Mouse (Mus musculus) kidney, embryonic 15.5 days (tissue): ENCODE data around the gene Lmbr1l. TPM values are rescaled to one million over a fixed set of nuclear protein-coding genes. Genes with fewer than 3 reads are reported as not detected.

Experiments
- ATAC-seq: fragments of 200-750 bp; cut with Nextera tagmentation; replicated peaks from 2 replicates; pipeline ENCODE4 v1.8.0; 2017; ENCODE audit warnings: moderate TSS enrichment; ENCODE audit not compliant: low FRiP score
- H3K27ac ChIP-seq: fragments of 300-500 bp; sonication (generic); 2 replicates; pipeline ENCODE4 v1.5.1; 2015; ENCODE audit warnings: mild to moderate bottlenecking, inconsistent platforms
- H3K27me3 ChIP-seq: fragments of 300-500 bp; sonication (generic); 2 replicates; pipeline ENCODE4 v1.6.1; 2015; ENCODE audit warnings: inconsistent platforms
- H3K36me3 ChIP-seq: fragments of 300-500 bp; sonication (generic); 2 replicates; pipeline ENCODE4 v1.6.1; 2015; ENCODE audit warnings: inconsistent platforms
- H3K4me1 ChIP-seq: fragments of 300-500 bp; sonication (generic); 2 replicates; pipeline ENCODE4 v1.6.1; 2015; ENCODE audit warnings: inconsistent platforms
- H3K4me2 ChIP-seq: fragments of 300-500 bp; sonication (generic); 2 replicates; pipeline ENCODE4 v1.6.1; 2015; ENCODE audit warnings: moderate library complexity, mild to moderate bottlenecking, inconsistent platforms
- H3K4me3 ChIP-seq: fragments of 300-500 bp; sonication (generic); replicated peaks from 2 replicates; pipeline ENCODE4 v1.5.1; 2015; ENCODE audit warnings: mild to moderate bottlenecking, inconsistent platforms
- H3K9ac ChIP-seq: fragments of 300-500 bp; sonication (generic); 2 replicates; pipeline ENCODE4 v1.6.1; 2015; ENCODE audit warnings: mild to moderate bottlenecking, inconsistent platforms
- H3K9me3 ChIP-seq: fragments of 300-500 bp; sonication (generic); replicated peaks from 2 replicates; pipeline ENCODE4 v1.6.1; 2016; ENCODE audit warnings: inconsistent platforms
- WGBS: fragments of 180-500 bp; shearing (Covaris S2); methylation state at CpG from one replicate; pipeline ENCODE4 v1.1.7; 2015; ENCODE audit warnings: mixed read lengths; 5-methylcytosine and 5-hydroxymethylcytosine counted together
- polyA plus RNA-seq: library from polyadenylated mRNA; unstranded; fragments of >200 nt; fragmentation: Nextera tagmentation; extraction: Ambion mirVana; gene quantifications from 2 replicates; pipeline ENCODE4 v1.2.1, GENCODE M21; 2015

The Lmbr1l gene
- polyA plus RNA-seq, 1 experiment from 2014 or later = 16.4 TPM

- Histone ChIP-seq H3K36me3 (no peaks in the 10 kb centered on the region), H3K4me3 (no peak overlapping the region), H3K4me1 (peaks cover 49% of the 10 kb centered on the region), H3K4me2 (no peak overlapping the region), H3K27me3 (peaks cover 72% of the 10 kb centered on the region), H3K27ac (no peak overlapping the region), H3K9ac (no peak overlapping the region), H3K9me3 (no peaks in the 10 kb centered on the region)
- 60% methylated on average over 4 of the region's 4 CpGs for WGBS
- ATAC-seq = no peak
Observed at GRCm38 (mm10) chr15:98893036-98893435, 25.0 kb downstream of the Lmbr1l start.

DNA sequence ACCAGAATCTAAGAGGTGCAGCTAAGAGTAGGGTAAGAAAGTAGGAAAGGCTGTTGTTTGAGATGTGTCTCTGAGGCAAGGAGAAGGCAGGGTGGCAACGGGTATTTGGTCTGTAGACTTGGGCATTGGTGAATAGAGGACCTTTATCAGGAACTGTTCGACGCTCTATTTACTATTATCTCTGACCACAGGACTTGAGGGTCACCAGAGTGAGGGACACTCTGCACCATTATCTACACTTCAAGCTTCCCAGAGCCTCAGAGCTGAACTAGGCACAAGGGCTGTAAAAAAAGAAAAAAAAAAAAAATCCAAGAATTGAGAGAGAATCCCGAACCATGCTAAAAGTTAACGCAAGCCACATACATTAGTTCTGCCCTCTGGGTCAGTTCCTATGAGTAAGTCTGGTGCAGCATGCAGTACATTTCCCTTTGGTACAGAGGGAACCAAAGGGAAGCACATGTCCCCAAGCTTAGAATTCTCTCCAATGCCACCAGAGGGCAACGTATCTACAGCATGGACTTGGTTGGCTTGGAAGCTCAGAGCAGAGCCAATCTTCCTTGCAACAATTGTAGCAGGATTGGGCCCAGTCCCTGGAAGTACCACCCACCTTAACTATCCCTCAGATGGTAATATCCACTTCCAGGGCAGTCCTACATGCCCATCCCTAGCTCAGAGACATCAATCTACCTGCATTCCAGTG is 26.0 kb downstream of the Lmbr1l start:
- H3K4me3 ChIP-seq = no peak overlapping the region
- H3K27me3 ChIP-seq = peaks cover 62% of the 10 kb centered on the region
- no peaks in the 10 kb centered on the region for H3K36me3 ChIP-seq
- no peak overlapping the region for H3K9ac ChIP-seq
- WGBS = 40% methylated on average over 6 of the region's 6 CpGs
- H3K4me1 ChIP-seq = peaks cover 39% of the 10 kb centered on the region
- H3K27ac ChIP-seq = no peak overlapping the region
- H3K4me2 ChIP-seq = no peak overlapping the region
- H3K9me3 ChIP-seq = no peaks in the 10 kb centered on the region
- ATAC-seq = no peak; the same call in 1 of the 2 replicates

GRCm38 (mm10) chr15:98891198-98891742 is 26.8 kb downstream of the Lmbr1l start:
- Histone ChIP-seq H3K27ac (no peak overlapping the region), H3K4me2 (peak overlapping the region; percentile 53), H3K4me1 (peaks cover 34% of the 10 kb centered on the region), H3K27me3 (peaks cover 54% of the 10 kb centered on the region), H3K36me3 (no peaks in the 10 kb centered on the region), H3K9me3 (no peaks in the 10 kb centered on the region), H3K4me3 (peak overlapping the region; percentile 19), H3K9ac (no peak overlapping the region)
- 9% methylated on average over 19 of the region's 19 CpGs for WGBS
- ATAC-seq = no peak

- ATAC-seq = no peak
- Histone ChIP-seq H3K9me3 (no peaks in the 10 kb centered on the region), H3K9ac (no peak overlapping the region), H3K4me3 (no peak overlapping the region), H3K4me1 (peaks cover 6% of the 10 kb centered on the region), H3K36me3 (no peaks in the 10 kb centered on the region), H3K27ac (no peak overlapping the region), H3K4me2 (no peak overlapping the region), H3K27me3 (peaks cover 17% of the 10 kb centered on the region)
- WGBS = 79% methylated on average over 7 of the region's 7 CpGs
Observed at GRCm38 (mm10) chr15:98887526-98887925, 30.5 kb downstream of the Lmbr1l start.

DNA sequence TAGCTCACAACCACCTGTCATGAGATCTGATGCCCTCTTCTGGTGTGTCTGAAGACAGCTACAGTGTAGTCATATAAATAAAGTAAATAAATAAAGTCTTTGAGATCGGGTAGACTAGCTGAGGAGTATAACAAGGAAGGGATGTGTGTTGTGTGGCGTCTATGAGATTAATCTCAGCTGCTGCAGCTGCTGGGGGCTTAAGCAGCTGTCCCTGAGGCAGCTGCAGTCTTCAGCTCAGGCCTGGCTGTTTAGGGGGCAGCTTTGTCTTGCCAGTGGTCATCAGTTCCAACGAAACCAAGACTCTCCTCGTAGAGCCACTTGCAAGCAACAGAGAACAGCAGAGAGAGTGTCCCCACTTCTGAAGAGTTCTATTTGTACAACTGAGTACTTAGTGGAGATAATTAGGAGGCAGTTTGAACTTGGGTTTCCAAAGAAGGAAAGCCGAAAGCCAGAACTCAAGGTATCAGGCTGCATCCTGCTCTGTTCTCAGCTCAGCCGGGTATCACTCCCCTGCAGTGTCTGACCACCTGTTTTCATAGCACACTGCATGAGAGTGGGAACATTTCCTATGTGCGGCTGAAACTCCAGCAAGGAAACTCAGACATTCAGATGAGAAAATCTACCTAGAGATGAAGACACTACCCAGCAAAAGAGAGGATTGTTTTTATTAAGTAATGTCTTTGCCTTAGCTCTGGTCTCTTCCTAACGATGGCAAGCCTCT is 31.2 kb downstream of the Lmbr1l start:
- Histone ChIP-seq H3K4me2 (no peak overlapping the region), H3K4me1 (peaks cover 9% of the 10 kb centered on the region), H3K27ac (no peak overlapping the region), H3K9ac (no peak overlapping the region), H3K9me3 (no peaks in the 10 kb centered on the region), H3K4me3 (no peak overlapping the region), H3K27me3 (peaks cover 10% of the 10 kb centered on the region), H3K36me3 (no peaks in the 10 kb centered on the region)
- WGBS = 59% methylated on average over 8 of the region's 8 CpGs
- ATAC-seq = no peak

- ATAC-seq = no peak
- Histone ChIP-seq H3K9ac (no peak overlapping the region), H3K27me3 (peaks cover 2% of the 10 kb centered on the region; the same call in 1 of the 2 replicates), H3K36me3 (peaks cover 1% of the 10 kb centered on the region; the same call in 1 of the 2 replicates), H3K9me3 (no peaks in the 10 kb centered on the region), H3K27ac (0 out of 2 replicates have a peak overlapping the region, but pooled peaks have one; percentile 6), H3K4me2 (no peak overlapping the region), H3K4me1 (peaks cover 19% of the 10 kb centered on the region), H3K4me3 (no peak overlapping the region)
- 60% methylated on average over 1 of the region's 1 CpGs for WGBS
Observed at GRCm38 (mm10) chr15:98884106-98884505, 33.9 kb downstream of the Lmbr1l start.

DNA sequence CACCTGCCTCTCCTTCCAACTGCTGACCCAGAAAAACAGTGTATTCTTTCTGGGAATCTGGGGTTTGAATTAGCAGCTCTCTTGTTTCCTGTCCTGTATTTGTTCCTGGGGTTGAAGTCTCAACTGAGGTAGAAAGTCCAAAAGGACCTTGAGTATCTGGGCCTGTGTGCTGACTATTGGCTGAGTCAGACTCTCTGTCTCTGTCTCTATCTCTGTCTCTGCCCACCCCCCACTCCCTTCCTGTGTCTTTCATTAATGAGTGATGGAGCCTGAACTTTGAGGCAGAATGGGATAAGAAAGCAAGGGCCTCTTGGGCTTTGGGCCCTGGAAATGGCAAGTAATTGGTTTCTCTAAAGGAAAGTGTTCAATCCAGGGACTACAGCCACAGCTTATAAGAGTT is 34.4 kb downstream of the Lmbr1l start:
- Histone ChIP-seq H3K4me1 (peaks cover 19% of the 10 kb centered on the region), H3K4me3 (no peak overlapping the region), H3K27ac (no peak overlapping the region), H3K27me3 (no peaks in the 10 kb centered on the region; the same call in 1 of the 2 replicates), H3K9me3 (no peaks in the 10 kb centered on the region), H3K9ac (no peak overlapping the region), H3K4me2 (no peak overlapping the region), H3K36me3 (peaks cover 6% of the 10 kb centered on the region; the same call in 1 of the 2 replicates)
- ATAC-seq = no peak

DNA sequence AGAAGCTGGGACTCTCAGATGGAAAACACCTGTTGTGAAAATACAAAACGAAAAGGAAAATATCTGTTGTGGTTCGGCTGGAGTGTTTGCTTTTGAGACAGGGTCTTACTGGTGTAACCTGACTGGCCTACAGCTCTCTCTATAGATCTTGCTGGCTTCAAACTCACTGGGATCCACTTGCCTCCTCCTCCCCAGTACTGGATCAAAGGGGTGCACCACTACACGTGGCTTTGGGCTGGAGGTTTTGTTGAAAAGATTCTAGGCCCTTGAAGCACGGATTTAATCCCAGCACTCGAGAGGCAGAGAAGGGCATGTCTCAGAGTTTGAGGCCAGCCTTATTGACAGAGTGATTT is 36.4 kb downstream of the Lmbr1l start:
- H3K27me3 ChIP-seq = no peaks in the 10 kb centered on the region
- H3K9ac ChIP-seq = no peak overlapping the region; the same call in 1 of the 2 replicates
- peak; percentile 59 for ATAC-seq
- peak overlapping the region; percentile 81 for H3K4me3 ChIP-seq
- peak overlapping the region; percentile 83 for H3K4me2 ChIP-seq
- WGBS = 17% methylated on average over 5 of the region's 5 CpGs
- peaks cover 19% of the 10 kb centered on the region for H3K4me1 ChIP-seq
- peaks cover 11% of the 10 kb centered on the region; the same call in 1 of the 2 replicates for H3K36me3 ChIP-seq
- H3K27ac ChIP-seq = peak overlapping the region; percentile 92
- H3K9me3 ChIP-seq = no peaks in the 10 kb centered on the region

GRCm38 (mm10) chr15:98880978-98881655 is 36.9 kb downstream of the Lmbr1l start:
- Histone ChIP-seq H3K27ac (peak overlapping the region; percentile 92), H3K4me3 (peak overlapping the region; percentile 81), H3K4me1 (peaks cover 19% of the 10 kb centered on the region), H3K4me2 (peak overlapping the region; percentile 83), H3K9ac (peak overlapping the region; percentile 67), H3K27me3 (no peaks in the 10 kb centered on the region), H3K9me3 (no peaks in the 10 kb centered on the region), H3K36me3 (peaks cover 11% of the 10 kb centered on the region; the same call in 1 of the 2 replicates)
- under 1% methylated on average over 46 of the region's 48 CpGs for WGBS
- peak; percentile 97 for ATAC-seq

DNA sequence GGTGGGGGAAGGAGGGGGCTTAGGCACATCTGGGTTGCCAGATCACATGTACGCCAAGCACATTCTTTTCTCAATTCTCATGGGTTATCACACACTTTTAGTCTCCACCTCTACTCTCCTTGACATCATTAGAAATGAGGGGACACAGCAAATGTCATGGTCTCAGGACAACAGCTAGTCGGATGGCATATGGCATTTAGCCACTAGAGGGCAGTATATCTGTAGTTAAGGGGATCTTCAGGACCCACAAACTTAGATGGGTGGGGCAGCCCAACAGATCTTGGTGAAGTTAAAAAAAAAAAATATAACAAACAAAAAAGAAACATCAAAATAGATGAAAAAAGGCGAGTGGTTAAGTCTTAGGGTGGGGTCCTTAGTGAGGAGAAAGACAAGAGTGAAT is 40.7 kb downstream of the Lmbr1l start:
- Histone ChIP-seq H3K36me3 (peaks cover 11% of the 10 kb centered on the region; the same call in 1 of the 2 replicates), H3K4me3 (no peak overlapping the region), H3K9ac (no peak overlapping the region), H3K4me2 (no peak overlapping the region), H3K27ac (no peak overlapping the region), H3K4me1 (peaks cover 28% of the 10 kb centered on the region), H3K9me3 (no peaks in the 10 kb centered on the region), H3K27me3 (no peaks in the 10 kb centered on the region)
- ATAC-seq = no peak
- WGBS = 20% methylated on average over 3 of the region's 3 CpGs

DNA sequence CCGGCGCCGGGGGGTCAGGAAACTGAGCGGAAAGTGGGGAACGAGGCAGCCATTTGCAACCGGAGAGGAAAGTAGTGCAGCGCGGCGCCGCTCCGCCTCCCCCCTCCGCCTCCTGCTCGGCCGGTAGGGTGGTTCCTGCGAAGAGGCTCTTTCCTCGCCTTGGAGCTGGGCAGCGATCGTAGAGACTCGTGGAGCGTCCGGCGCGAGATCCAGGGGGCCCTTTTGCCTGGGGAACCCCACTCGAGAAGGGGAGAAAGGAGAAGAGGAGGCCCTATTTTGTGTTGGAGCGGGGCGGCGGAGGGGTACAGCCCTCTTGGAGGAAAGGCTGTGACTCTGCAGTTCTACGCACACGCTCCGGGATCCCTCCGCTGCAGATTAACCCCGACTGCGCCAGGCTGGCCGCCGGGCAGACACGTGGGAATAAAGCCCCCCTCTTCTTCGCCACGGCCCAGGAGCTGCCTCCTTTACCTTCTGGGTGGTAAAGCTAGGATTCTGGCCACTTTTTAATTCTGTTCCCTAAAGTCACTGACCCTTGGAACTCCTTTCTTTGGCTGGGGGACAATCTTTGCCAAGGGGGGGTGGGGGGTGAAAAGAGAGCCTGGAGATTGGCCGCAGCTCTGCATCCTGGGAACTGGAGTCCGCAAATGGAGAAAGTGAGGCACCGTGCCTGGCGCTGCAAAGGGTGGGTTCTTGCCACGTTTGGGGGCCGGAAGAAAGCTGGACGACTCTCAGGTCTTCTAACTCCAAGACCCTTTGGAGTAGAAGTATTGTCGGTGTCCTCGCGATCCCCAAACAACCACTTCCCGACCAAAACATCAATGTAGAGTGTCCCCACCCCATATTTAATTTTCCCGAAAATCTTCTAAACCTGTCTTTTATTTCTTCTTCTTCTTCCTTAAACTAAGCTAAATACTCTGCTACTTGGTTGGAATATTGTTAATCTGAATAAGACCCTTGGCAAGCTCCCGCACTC is 45.8 kb downstream of the Lmbr1l start:
- Histone ChIP-seq H3K27me3 (no peaks in the 10 kb centered on the region), H3K36me3 (no peaks in the 10 kb centered on the region), H3K9me3 (no peaks in the 10 kb centered on the region), H3K9ac (peak overlapping the region; percentile 99), H3K27ac (peak overlapping the region; percentile 98), H3K4me2 (peak overlapping the region; percentile 97), H3K4me3 (peak overlapping the region; percentile 99), H3K4me1 (peaks cover 38% of the 10 kb centered on the region)
- peak; percentile 80 for ATAC-seq
- WGBS = 1% methylated on average over 51 of the region's 51 CpGs
